Mouse (Mus musculus): Measurements from ENCODE around the gene Pdzrn3.

DNA sequence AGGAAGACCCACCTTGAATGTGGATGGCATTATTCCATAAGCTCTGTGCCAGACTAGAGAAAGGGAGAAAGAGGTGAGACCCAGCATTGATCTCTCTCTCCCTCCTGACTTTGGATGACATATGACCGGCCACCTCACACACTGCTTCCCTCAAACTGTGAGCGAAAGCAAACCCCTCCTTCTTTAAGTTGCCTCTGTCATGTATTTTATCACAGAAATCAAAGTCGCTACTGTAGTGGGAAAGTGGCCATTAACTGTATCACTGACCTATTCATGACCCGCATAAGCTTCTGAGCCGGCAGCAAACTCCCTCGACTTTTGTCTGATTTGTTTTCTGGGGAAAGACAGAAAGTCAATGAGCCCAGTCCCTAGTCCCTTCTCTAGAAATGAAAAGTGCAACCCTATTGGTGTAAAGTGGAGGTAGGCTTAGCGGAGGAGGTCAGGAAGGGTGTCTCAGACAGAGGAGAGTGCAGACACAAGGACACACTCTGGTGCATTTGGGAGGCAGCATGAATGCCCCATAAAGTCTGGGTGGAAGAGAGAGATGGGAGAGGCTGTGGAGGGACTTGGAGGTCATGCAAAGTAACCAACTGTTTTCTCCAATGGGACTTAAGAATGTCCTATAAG, 134.4 kb downstream of the Pdzrn3 start:
- TF ChIP-seq CTCF (IDR thresholded peaks at IDR 0.05; ENCODE audit: borderline replicate concordance, extremely low read depth, insufficient read depth, insufficient read length) (no peak), POLR2A (IDR thresholded peaks at IDR 0.05; ENCODE audit: borderline replicate concordance, extremely low read depth, insufficient read depth, insufficient read length, poor library complexity, severe bottlenecking) (no peak)

Measured in brain, embryonic 14.5 days (tissue).